Mouse (Mus musculus) gastrocnemius, postnatal 14 days (tissue): ENCODE measurements around the gene Olfr68. TPM values are rescaled to one million over a fixed set of nuclear protein-coding genes. Genes with fewer than 3 reads are reported as not detected.
"Not testable (repeated sequence)": the region's sequence is repeated elsewhere in the genome, so short reads cannot be mapped to it uniquely, and the experiment has no call there.

Experiments
- DNase-seq: peaks from one replicate; pipeline ENCODE4 v3.0.0; 2021; ENCODE audit warnings: mixed read lengths
- intact Hi-C: fragments of 180-260 bp; cut with DNase I; formaldehyde crosslinking; loops from one replicate; pipeline ENCODE4 v1.15.1; 2025; ENCODE audit warnings: low total_unique reads
- total RNA-seq, 2 experiments: library from RNA; stranded (reverse); gene quantifications; 2 replicates each; pipeline ENCODE4 v1.2.3; 2021

The Olfr68 gene
- total RNA-seq, 2 experiments from 2014 or later, result not detected

DNA sequence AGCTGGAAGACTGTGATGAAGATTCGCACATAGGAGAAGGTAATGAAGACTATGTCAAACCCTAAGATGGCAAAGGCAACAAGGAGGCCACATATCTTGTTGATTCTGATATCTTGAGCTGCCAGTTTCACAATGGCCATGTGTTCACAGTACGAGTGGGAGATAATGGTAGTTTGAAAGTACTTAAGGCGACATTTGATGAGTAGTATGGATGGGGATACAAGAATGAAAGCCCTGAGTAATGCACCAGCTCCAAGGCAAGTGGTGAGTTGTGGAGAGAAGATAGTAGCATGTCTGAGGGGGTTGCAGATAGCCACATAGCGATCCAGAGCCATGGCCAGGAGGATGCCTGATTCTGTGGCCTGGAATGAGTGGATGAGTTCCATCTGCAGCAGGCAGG, 1.8 kb downstream of the Olfr68 start:
- intact Hi-C loops, DNase-seq: not testable (repeated sequence)

DNA sequence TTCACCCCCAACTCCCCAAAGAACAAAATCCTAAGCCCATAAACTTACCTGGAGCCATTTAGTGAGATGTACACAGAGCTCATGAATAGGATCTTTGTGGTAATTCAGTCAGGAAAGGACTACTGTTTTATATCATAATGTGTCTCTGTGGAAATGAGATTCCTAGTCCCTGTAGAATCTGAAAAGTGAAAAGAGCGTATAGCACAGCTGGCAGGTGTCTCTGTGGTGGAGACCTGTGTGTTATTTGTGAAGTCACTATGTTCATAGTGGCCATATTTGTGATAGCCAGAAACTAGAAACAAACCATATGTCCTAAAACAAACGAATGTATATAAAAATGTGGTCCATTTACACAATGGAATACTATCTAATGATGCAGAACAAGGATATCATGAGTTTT, 8.0 kb downstream of the Olfr68 start, which contains the start of gene Olfr69:
Gene Olfr69, minus strand, starts transcription at position 101 of the 400 bp plus-strand sequence.
- intact Hi-C loops, result no loop called here
- no peak for DNase-seq

DNA sequence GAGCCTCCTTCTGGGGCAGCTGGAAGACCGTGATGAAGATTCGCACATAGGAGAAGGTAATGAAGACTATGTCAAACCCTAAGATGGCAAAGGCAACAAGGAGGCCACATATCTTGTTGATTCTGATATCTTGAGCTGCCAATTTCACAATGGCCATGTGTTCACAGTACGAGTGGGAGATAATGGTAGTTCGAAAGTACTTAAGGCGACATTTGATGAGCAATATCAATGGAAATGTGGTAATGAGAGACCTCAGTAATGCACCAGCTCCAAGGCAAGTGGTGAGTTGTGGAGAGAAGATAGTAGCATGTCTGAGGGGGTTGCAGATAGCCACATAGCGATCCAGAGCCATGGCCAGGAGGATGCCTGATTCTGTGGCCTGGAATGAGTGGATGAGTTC, 11.8 kb downstream of the Olfr68 start:
- DNase-seq, intact Hi-C loops: not testable (repeated sequence)

DNA sequence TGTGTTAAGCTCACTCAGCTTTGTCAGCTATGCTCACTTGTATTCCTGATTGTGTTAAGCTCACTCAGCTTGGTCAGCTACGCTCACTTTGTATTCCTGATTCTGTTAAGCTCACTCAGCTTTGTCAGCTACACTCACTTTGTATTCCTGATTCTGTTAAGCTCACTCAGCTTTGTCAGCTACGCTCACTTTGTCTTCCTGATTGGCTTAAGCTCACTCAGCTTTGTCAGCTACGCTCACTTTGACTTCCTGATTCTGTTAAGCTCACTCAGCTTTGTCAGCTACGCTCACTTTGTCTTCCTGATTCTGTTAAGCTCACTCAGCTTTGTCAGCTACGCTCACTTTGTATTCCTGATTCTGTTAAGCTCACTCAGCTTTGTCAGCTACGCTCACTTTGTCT, 17.3 kb downstream of the Olfr68 start:
- intact Hi-C loops, DNase-seq: not testable (repeated sequence)

DNA sequence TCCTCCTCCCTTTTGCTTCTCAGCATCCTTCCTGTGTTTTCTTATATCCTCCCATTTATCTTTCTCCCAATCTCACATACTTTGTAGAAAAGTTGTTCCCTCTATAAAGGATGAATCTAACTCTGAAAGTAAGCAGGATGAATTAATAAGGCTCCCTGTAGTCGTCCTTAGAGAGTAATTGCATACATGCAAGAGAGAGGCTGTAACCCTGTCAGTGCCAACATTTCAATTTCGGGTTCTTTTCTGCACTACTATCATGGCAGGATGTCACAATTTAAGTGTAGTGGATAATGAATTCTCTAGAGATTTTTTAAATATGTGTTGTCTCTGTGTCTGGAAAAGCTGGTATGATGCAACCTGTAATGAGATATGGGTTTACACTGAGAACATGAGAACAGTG, 22.3 kb downstream of the Olfr68 start, which contains the start of gene Olfr630:
Gene Olfr630, minus strand, starts transcription at position 101 of the 400 bp plus-strand sequence.
- DNase-seq, result no peak
- intact Hi-C loops, result no loop called here

DNA sequence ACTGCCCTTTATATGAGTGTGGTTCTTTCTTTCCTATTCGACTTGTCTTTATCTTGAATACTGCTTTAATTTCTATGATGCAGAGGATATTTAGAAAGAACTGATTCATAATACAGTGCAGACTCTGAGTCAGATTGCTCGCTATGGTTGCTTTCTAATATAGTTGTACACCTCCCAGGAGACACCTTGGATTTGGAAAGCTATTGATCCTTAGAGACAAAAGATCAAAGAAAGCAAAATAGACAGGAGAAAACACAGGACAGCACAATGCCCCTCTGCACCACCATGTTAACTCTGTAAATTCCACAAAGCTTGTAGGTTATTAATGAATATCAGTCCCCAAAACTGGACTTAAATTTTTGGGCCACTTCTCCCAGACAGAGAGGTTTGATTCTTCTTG, 34.7 kb downstream of the Olfr68 start, which contains the start of gene Olfr629:
Gene Olfr629, minus strand, starts transcription at position 101 of the 400 bp plus-strand sequence.
- intact Hi-C loops, result no loop called here
- DNase-seq, result no peak

DNA sequence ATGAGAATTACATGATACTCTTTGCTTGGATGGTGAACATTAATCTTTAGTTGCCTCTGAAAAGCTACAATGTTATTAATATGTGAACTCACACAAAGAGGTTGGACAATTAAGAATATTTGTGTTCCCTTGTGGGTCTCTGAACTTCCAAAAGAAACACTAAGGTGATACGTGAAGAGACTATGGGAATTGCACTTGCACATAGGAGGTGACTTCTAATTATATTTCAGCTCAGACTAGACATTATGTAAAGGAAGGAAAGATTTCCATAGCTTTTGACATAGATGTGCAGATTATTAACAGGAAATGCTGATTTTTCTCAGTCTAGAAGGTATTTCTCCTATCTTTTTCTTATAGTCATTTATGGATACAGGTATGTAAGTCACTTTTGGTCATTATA, 49.4 kb downstream of the Olfr68 start, which contains the start of gene Olfr628:
Gene Olfr628, plus strand, starts transcription at position 301 of the 400 bp plus-strand sequence.
- intact Hi-C loops, result no loop called here
- DNase-seq, result no peak

Other genes starting within 250 kb of the Olfr68 start
- not detected for gene Olfr612, start 237.0 kb downstream of the Olfr68 start, total RNA-seq
- not detected for gene Olfr613, start 231.6 kb downstream of the Olfr68 start, total RNA-seq
- not detected for gene Olfr615, start 223.6 kb downstream of the Olfr68 start, total RNA-seq
- gene Olfr616, start 210.6 kb downstream of the Olfr68 start, total RNA-seq, result not detected
- not detected for gene Olfr617, start 206.6 kb downstream of the Olfr68 start, total RNA-seq
- gene Olfr618, start 189.6 kb downstream of the Olfr68 start, total RNA-seq, result not detected
- not detected for gene Olfr619, start 179.1 kb downstream of the Olfr68 start, total RNA-seq
- gene Olfr620, start 167.2 kb downstream of the Olfr68 start, total RNA-seq, result not detected
- not detected for gene Olfr622, start 137.0 kb downstream of the Olfr68 start, total RNA-seq
- gene Olfr623, start 116.0 kb downstream of the Olfr68 start, total RNA-seq, result not detected
- gene Olfr624, start 108.5 kb downstream of the Olfr68 start, total RNA-seq, result not detected
- not detected for gene Olfr625-ps1, start 97.0 kb downstream of the Olfr68 start, total RNA-seq
- not detected for gene Olfr243, start 65.0 kb downstream of the Olfr68 start, total RNA-seq
- not detected for gene Olfr628, start 49.3 kb downstream of the Olfr68 start, total RNA-seq
- not detected for gene Olfr629, start 34.8 kb downstream of the Olfr68 start, total RNA-seq
- gene Olfr630, start 22.4 kb downstream of the Olfr68 start, total RNA-seq, result not detected
- not detected for gene Olfr69, start 8.1 kb downstream of the Olfr68 start, total RNA-seq
- gene Olfr67, start 12.1 kb upstream of the Olfr68 start, total RNA-seq, result not detected
- 100 to 1,000 TPM; 114 to 127 TPM for gene Hbb-bt, start 34.3 kb upstream of the Olfr68 start, total RNA-seq
- 1,000 to 10,000 TPM; 1,097 to 1,122 TPM for gene Hbb-bs, start 48.4 kb upstream of the Olfr68 start, total RNA-seq
- gene Hbb-bh2, start 60.8 kb upstream of the Olfr68 start, total RNA-seq, result not detected
- not detected for gene Hbb-bh1, start 63.5 kb upstream of the Olfr68 start, total RNA-seq
- gene Hbb-y, start 73.5 kb upstream of the Olfr68 start, total RNA-seq, result not detected
- not detected for gene Olfr66, start 106.6 kb upstream of the Olfr68 start, total RNA-seq
- gene Olfr64, start 114.8 kb upstream of the Olfr68 start, total RNA-seq, result not detected
- gene Olfr65, start 123.8 kb upstream of the Olfr68 start, total RNA-seq, result not detected
- gene Olfr631, start 149.1 kb upstream of the Olfr68 start, total RNA-seq, result not detected
- gene Olfr632, start 154.6 kb upstream of the Olfr68 start, total RNA-seq, result not detected
- not detected for gene Olfr633, start 164.7 kb upstream of the Olfr68 start, total RNA-seq
- gene Olfr635, start 191.5 kb upstream of the Olfr68 start, total RNA-seq, result not detected
- gene Olfr638, start 219.0 kb upstream of the Olfr68 start, total RNA-seq, result not detected
- not detected for gene Olfr639, start 237.6 kb upstream of the Olfr68 start, total RNA-seq
- gene Olfr640, start 245.9 kb upstream of the Olfr68 start, total RNA-seq, result not detected